Mouse (Mus musculus) layer of hippocampus, adult 6 months (tissue): ENCODE measurements around the gene Agap2. TPM values are rescaled to one million over a fixed set of nuclear protein-coding genes. Genes with fewer than 3 reads are reported as not detected.

Experiments used
- long read RNA-seq, 2 experiments: library from polyadenylated mRNA; unstranded; transcript quantifications; one replicate each; pipeline ENCODE4 v2.0.0; 2019 to 2020
- polyA plus RNA-seq: library from polyadenylated mRNA; unstranded; fragments of <200 nt; fragmentation: Nextera tagmentation; gene quantifications from 2 replicates; pipeline ENCODE4 v1.2.3, GENCODE M21; 2021

Gene Agap2
- 22.4 and 25.7 TPM in 2 replicates for polyA plus RNA-seq
- long read RNA-seq, experiment 1, partial matches to known transcripts = 8 of 10 reads
- long read RNA-seq, experiment 1, other reads (novel, unspliced or antisense) = 2 of 10 reads
- long read RNA-seq, experiment 2, full-length matches to known transcripts = 2 of 31 reads
- long read RNA-seq, experiment 2, partial matches to known transcripts = 4 of 31 reads
- long read RNA-seq, experiment 2, other reads (novel, unspliced or antisense) = 25 of 31 reads

DNA sequence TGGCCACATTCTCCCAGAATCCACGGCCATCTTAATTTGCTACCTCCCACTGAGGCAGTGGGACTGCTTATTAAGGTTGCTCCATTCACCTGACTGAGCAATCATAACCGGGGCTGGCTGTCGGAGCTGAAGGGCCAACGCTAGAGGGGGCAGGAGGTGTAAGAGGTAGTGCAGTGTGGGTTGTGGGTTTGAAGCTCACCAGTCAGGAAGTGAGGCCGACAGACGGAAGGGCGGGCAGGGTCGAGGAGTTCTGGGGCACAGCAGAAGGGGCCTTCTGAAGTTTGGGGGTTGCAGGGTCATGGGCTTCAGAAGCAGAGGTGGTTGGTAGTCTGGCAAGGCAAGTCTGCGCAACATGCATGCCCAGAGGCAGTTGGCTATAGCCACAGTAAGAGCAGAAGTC, at the start of gene Agap2:
Gene Agap2, plus strand, starts transcription at position 205 of the 400 bp plus-strand sequence.

DNA sequence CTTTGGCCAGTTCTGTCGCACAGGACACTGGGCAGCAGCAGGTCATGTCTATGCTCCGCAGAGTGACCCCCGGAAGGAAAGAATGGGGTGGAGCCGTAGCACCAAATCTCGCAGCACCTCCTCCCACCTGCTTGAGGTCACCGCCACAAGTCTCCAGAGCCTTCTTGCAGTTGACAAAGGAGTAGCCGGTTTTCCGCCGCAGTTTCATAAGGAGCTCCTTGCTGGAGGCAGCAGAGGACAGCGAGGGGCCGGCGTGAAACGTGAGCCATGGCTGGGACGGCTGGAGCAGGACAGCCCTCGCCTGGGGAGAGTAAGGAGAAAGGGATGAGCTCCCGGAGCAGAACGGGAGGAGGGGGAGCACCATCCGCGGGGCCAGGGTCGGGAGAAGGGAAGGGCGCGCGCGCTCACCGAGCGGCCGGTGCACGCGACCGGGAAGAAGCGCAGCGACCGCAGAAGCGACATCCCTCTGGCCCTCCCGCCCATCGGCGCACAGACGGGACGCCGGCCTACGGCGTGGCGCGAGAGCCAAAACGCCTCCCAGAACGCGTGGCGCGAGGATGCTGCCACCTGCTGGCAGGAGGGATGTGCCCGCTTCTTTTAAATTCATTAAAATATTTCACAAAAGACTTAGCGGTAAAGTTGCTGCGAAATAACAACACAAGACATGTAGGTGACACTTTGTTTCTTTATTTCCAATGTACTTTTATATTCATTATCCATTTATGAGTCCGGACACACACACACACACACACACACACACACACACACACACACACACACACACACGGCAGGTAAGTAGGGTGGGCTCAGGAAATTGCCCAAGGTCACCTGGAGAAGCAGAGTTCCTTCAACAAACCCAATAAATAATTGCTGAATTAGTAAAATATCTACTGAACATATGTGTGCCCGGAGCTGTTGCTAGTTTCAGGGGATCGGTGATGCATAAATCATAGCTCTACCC, 44.5 kb upstream of the Agap2 start, which contains the start of gene Tsfm:
Gene Tsfm, minus strand, starts transcription at position 505 of the 961 bp plus-strand sequence.

GRCm38 (mm10) chr10:127041274-127041766, 33.8 kb upstream of the Agap2 start, which contains the start of the genes Mettl1 and Eef1akmt3:
Mettl1 (plus strand) TSS chr10:127041414.
Eef1akmt3 (minus strand) TSS chr10:127041513.

DNA sequence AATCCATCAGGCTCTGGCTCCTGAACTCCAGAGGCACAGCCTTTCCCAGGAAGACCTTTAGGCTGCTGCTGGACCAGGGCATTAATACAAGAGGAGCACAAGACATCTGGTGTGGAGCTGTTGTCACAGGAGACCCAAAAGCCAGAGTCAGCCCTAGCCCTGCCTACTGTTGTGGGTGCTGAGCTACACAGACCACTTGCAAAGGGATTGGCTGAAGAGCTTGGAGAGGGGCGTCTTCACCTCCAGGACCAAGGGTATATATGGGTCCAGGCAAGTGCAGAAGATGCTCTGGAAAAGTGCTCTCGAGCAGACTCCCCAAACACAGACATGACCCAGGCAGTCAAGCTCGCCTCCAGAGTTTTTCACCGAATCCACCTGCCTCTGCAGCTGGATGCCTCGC, 27.1 kb upstream of the Agap2 start, which contains the start of gene Cyp27b1:
Gene Cyp27b1, plus strand, starts transcription at position 297 of the 400 bp plus-strand sequence.

DNA sequence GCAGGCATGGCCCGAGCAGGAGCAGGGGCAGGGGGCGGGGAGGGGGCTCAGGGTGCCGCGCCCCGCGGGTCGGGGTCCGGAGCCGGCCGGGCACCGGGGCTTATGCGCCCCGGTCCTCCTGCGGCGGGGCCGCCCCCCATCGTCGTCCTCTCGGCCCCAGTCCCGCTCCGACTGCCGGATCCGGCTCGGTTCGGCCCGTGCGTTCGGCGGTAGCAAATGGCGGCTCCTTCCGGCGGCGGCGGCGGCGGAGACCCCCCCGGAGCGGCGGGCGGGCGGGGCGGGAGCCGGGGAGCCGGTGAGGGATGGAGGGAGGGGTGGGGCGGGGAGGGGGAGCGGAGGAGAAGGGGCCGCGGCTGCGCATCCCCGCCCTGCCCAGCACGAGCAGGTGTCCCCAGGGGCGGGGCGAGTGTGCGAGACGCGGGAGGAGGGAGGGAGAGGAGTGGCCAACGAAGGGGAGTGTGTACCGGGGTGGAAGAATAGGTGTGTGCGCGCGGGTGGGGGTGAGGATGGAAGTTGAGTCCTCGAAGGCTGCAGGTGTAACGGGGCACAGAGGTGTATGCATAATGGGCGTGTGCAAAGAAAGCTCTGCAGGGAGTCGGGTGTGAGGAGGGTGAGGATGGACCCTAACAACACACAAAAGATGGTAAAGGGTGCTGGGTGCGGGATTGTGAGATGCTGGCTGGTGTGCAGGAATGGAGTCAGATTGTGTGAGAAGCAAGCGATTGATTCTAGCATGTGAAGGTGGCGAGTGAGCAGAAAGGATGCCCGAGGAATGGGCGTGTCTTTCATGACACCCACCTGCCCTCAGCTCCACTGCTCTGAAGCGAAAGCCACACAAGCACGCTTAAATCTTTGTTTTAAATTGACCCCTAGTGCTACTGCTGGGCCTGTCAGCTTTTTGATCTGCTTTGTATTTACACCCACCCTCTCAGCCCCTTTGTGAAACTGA, 14.8 kb upstream of the Agap2 start, which contains the start of gene March9:
Gene March9, minus strand, starts transcription at position 217 of the 949 bp plus-strand sequence.

GRCm38 (mm10) chr10:127063239-127063872, 11.7 kb upstream of the Agap2 start, which contains the start of gene Cdk4:
Cdk4 (plus strand) TSS chr10:127063534.

DNA sequence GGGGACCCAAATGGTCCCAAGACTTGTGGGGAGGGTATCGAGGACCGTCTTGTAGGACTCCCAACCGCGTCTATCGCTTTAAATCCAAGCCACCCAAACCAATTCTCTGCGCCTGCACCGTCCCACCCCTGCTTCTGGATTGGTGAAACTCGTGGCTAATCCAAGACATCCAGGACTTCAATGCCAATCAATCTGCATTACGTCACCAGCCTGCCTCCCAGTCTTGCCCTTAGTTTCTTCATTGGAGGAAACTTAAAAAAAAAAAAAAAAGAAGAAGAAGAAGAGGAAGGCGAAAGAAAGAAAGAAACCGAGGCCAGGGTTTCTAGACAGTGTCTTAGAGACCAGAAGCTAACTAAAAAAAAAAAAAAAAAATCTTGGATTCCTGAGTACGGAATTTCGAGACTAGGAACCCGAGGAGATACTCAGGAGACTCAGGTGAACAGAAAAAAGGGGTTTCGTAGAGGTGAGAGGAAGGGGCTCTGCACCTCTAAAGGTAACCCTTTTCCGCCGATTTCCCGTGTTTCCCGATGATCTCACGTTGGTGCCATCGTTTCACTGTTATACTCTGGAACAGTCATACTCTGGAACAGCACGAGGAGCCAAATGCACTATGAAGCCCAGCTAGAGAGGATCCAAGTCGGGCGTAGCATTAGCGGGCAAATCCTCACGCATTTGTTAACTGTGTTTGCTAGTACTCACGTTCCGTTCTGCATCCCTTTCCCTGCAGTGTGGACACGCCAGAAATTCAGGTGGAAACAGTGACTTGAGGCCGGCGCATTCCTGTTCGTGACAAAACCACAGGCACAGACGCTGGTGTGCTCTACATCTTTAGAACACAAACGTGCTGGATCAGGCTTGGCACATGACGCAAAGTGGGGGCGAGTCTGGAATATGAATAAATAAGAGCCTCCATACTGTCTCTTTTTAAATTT, 4.6 kb upstream of the Agap2 start, which contains the start of gene Tspan31:
Gene Tspan31, minus strand, starts transcription at position 75 of the 932 bp plus-strand sequence.

GRCm38 (mm10) chr10:127121066-127121477, 46.0 kb downstream of the Agap2 start, which contains the start of gene Os9:
Os9 (minus strand) TSS chr10:127121131.

Other genes starting within 250 kb of the Agap2 start
- 21.6 and 24.2 TPM in 2 replicates for gene Atp23, start 173.9 kb upstream of the Agap2 start, polyA plus RNA-seq
- 11.9 and 12.5 TPM in 2 replicates for gene Ctdsp2, start 96.6 kb upstream of the Agap2 start, polyA plus RNA-seq
- gene Avil, start 74.6 kb upstream of the Agap2 start, polyA plus RNA-seq = 0.04 and 0.10 TPM in 2 replicates
- 53.7 and 58.3 TPM in 2 replicates for gene Tsfm, start 44.4 kb upstream of the Agap2 start, polyA plus RNA-seq
- gene Mettl1, start 33.9 kb upstream of the Agap2 start, polyA plus RNA-seq = 7.8 and 9.2 TPM in 2 replicates
- gene Eef1akmt3, start 33.8 kb upstream of the Agap2 start, polyA plus RNA-seq = 0.08 and 0.13 TPM in 2 replicates
- gene Cyp27b1, start 27.0 kb upstream of the Agap2 start, polyA plus RNA-seq = not detected in 2 replicates
- 1.5 and 1.8 TPM in 2 replicates for gene March9, start 15.1 kb upstream of the Agap2 start, polyA plus RNA-seq
- 99.0 and 101 TPM in 2 replicates for gene Cdk4, start 11.8 kb upstream of the Agap2 start, polyA plus RNA-seq
- gene Tspan31, start 5.0 kb upstream of the Agap2 start, polyA plus RNA-seq = 50.4 and 58.3 TPM in 2 replicates
- gene Os9, start 45.8 kb downstream of the Agap2 start, polyA plus RNA-seq = 24.9 and 33.0 TPM in 2 replicates
- gene B4galnt1, start 89.9 kb downstream of the Agap2 start, polyA plus RNA-seq = 86.3 and 104 TPM in 2 replicates
- 2.6 and 2.7 TPM in 2 replicates for gene Slc26a10, start 105.4 kb downstream of the Agap2 start, polyA plus RNA-seq
- gene Arhgef25, start 114.8 kb downstream of the Agap2 start, polyA plus RNA-seq = 33.4 and 33.7 TPM in 2 replicates
- 6.5 and 8.7 TPM in 2 replicates for gene Dtx3, start 120.4 kb downstream of the Agap2 start, polyA plus RNA-seq
- gene Pip4k2c, start 136.3 kb downstream of the Agap2 start, polyA plus RNA-seq = 76.9 and 80.5 TPM in 2 replicates
- 133 and 152 TPM in 2 replicates for gene Kif5a, start 188.1 kb downstream of the Agap2 start, polyA plus RNA-seq
- 237 and 276 TPM in 2 replicates for gene Dctn2, start 191.1 kb downstream of the Agap2 start, polyA plus RNA-seq
- 3.0 and 3.7 TPM in 2 replicates for gene Mbd6, start 213.7 kb downstream of the Agap2 start, polyA plus RNA-seq
- gene Mars, start 236.5 kb downstream of the Agap2 start, polyA plus RNA-seq = 49.6 and 52.6 TPM in 2 replicates
- gene Arhgap9, start 246.7 kb downstream of the Agap2 start, polyA plus RNA-seq = 0.45 and 0.73 TPM in 2 replicates